24 mouse cellular contexts compared by ENCODE assay signal in genomic region chr3:118478065-118478464, GRCm38 (mm10).
"Had no signal": no experiment of that assay in that cellular context is flagged by ENCODE, and none has a peak within 500 bp of the region (broad histone marks: within the 10 kb centered on the region; RNA-seq: fewer than 3 reads in every experiment).

No protein-coding gene starts in this region.

- H3K4me1 ChIP-seq: heart, embryonic 10.5 days; heart, embryonic 12.5 days; hindbrain, embryonic 12.5 days; intestine, embryonic 15.5 days; liver, embryonic 13.5 days; liver, embryonic 15.5 days had no signal

- H3K9me3 ChIP-seq: heart, embryonic 10.5 days; heart, embryonic 12.5 days; hindbrain, embryonic 10.5 days; hindbrain, embryonic 12.5 days; intestine, embryonic 15.5 days; limb, embryonic 10.5 days; limb, embryonic 12.5 days; liver, embryonic 13.5 days; liver, embryonic 15.5 days had no signal

- ATAC-seq: forebrain, embryonic 16.5 days; hindbrain, embryonic 16.5 days; inflammation-experienced regulatory T-cells, adult 6 months; intestine, embryonic 15.5 days; intestine, postnatal 0 days had no signal

- DNase-seq: gastrocnemius, adult 2 months; gastrocnemius, postnatal 10 days; gastrocnemius, postnatal 25 days; heart, adult 18-20 months; heart, postnatal 10 days; heart, postnatal 4 days; liver, embryonic 13.5 days; lung, adult 2 months had no signal

- H3K27me3 ChIP-seq: heart, embryonic 12.5 days; hindbrain, embryonic 12.5 days; intestine, embryonic 15.5 days; limb, embryonic 12.5 days; liver, embryonic 13.5 days; liver, embryonic 15.5 days had no signal

- H3K9ac ChIP-seq: heart, embryonic 12.5 days; hindbrain, embryonic 12.5 days; hindbrain, embryonic 14.5 days; intestine, embryonic 15.5 days; limb, embryonic 12.5 days; liver, embryonic 13.5 days; liver, embryonic 15.5 days had no signal

- H3K4me3 ChIP-seq: gastrocnemius, adult 2 months; heart, embryonic 10.5 days; heart, embryonic 12.5 days; hindbrain, embryonic 10.5 days; hindbrain, embryonic 12.5 days; intestine, embryonic 15.5 days; layer of hippocampus, adult 2 months; left cerebral cortex, adult 2 months; limb, embryonic 10.5 days; limb, embryonic 12.5 days; liver, embryonic 13.5 days; liver, embryonic 15.5 days had no signal

- H3K36me3 ChIP-seq: heart, embryonic 10.5 days; heart, embryonic 12.5 days; hindbrain, embryonic 10.5 days; hindbrain, embryonic 12.5 days; intestine, embryonic 15.5 days; limb, embryonic 10.5 days; limb, embryonic 12.5 days; liver, embryonic 13.5 days; liver, embryonic 15.5 days had no signal

- H3K4me2 ChIP-seq: heart, embryonic 12.5 days; hindbrain, embryonic 12.5 days; hindbrain, embryonic 14.5 days; intestine, embryonic 15.5 days; limb, embryonic 12.5 days; liver, embryonic 13.5 days; liver, embryonic 15.5 days had no signal

- H3K27ac ChIP-seq: gastrocnemius, adult 2 months; heart, embryonic 10.5 days; hindbrain, embryonic 10.5 days; hindbrain, embryonic 12.5 days; hindbrain, embryonic 14.5 days; intestine, embryonic 15.5 days; kidney, postnatal 0 days; layer of hippocampus, adult 2 months; left cerebral cortex, adult 2 months; limb, embryonic 10.5 days; limb, embryonic 12.5 days; liver, embryonic 13.5 days; liver, embryonic 15.5 days had no signal
